Mouse (Mus musculus): ENCODE results near the gene Fam214a.

The Fam214a gene

GRCm38 (mm10) chr9:74951491-74951890, 1.2 kb upstream of the Fam214a start:
- peak in 1 of 2 experiments; percentile 45 for DNase-seq (ENCODE audit: low spot score in 2 of 2)

GRCm38 (mm10) chr9:74952106-74952505, 578 bp upstream of the Fam214a start:
- DNase-seq (ENCODE audit: low spot score in 2 of 2), result no peak

- DNase-seq (ENCODE audit: low spot score in 2 of 2), result peak in 1 of 2 experiments; percentile 75
Observed at GRCm38 (mm10) chr9:74953265-74953958, 728 bp downstream of the Fam214a start.

GRCm38 (mm10) chr9:74953959-74954279, 1.2 kb downstream of the Fam214a start:
- no peak for DNase-seq (ENCODE audit: low spot score in 2 of 2)

- DNase-seq (ENCODE audit: low spot score in 2 of 2), result no peak
Observed at GRCm38 (mm10) chr9:74954387-74954786, 1.7 kb downstream of the Fam214a start.

GRCm38 (mm10) chr9:74960630-74961029, 7.9 kb downstream of the Fam214a start:
- no peak for DNase-seq (ENCODE audit: low spot score in 2 of 2)

GRCm38 (mm10) chr9:74961073-74961575, 8.4 kb downstream of the Fam214a start:
- no peak for DNase-seq (ENCODE audit: low spot score in 2 of 2)

- no peak for DNase-seq (ENCODE audit: low spot score in 2 of 2)
Observed at GRCm38 (mm10) chr9:74963953-74964352, 11.3 kb downstream of the Fam214a start.

GRCm38 (mm10) chr9:74964866-74965384, 12.2 kb downstream of the Fam214a start:
- peak in 1 of 2 experiments; percentile 47 for DNase-seq (ENCODE audit: low spot score in 2 of 2)

- DNase-seq (ENCODE audit: low spot score in 2 of 2), result no peak
Observed at GRCm38 (mm10) chr9:74966200-74966599, 13.5 kb downstream of the Fam214a start.

GRCm38 (mm10) chr9:74968647-74969428, 16.2 kb downstream of the Fam214a start:
- DNase-seq (ENCODE audit: low spot score in 2 of 2), result no peak

- no peak for DNase-seq (ENCODE audit: low spot score in 2 of 2)
Observed at GRCm38 (mm10) chr9:74970591-74970990, 17.9 kb downstream of the Fam214a start.

GRCm38 (mm10) chr9:74971191-74971976, 18.7 kb downstream of the Fam214a start:
- no peak for DNase-seq (ENCODE audit: low spot score in 2 of 2)

GRCm38 (mm10) chr9:74972736-74973135, 20.1 kb downstream of the Fam214a start:
- no peak for DNase-seq (ENCODE audit: low spot score in 2 of 2)

- no peak for DNase-seq (ENCODE audit: low spot score in 2 of 2)
Observed at GRCm38 (mm10) chr9:74973154-74973553, 20.5 kb downstream of the Fam214a start.

- DNase-seq (ENCODE audit: low spot score in 2 of 2), result no peak
Observed at GRCm38 (mm10) chr9:74974758-74975157, 22.1 kb downstream of the Fam214a start.

- no peak for DNase-seq (ENCODE audit: low spot score in 2 of 2)
Observed at GRCm38 (mm10) chr9:74975416-74975815, 22.7 kb downstream of the Fam214a start.

- DNase-seq (ENCODE audit: low spot score in 2 of 2), result peak; percentile 40 to 77
Observed at GRCm38 (mm10) chr9:74975911-74976563, 23.4 kb downstream of the Fam214a start.

GRCm38 (mm10) chr9:74977251-74977650, 24.6 kb downstream of the Fam214a start:
- DNase-seq (ENCODE audit: low spot score in 2 of 2), result no peak

- DNase-seq (ENCODE audit: low spot score in 2 of 2), result no peak
Observed at GRCm38 (mm10) chr9:74977962-74978361, 25.3 kb downstream of the Fam214a start.

- no peak for DNase-seq (ENCODE audit: low spot score in 2 of 2)
Observed at GRCm38 (mm10) chr9:74978868-74979267, 26.2 kb downstream of the Fam214a start.

Data from spleen, postnatal 10 days (tissue).